In genomic region chr9:43144206-43144810, GRCm38 (mm10) we compare ENCODE assay signal across 15 mouse cellular contexts. TPM values are rescaled to one million over a fixed set of nuclear protein-coding genes. Genes with fewer than 3 reads are reported as not detected.
DNase-seq lines count a peak whose midpoint lies in the region; ATAC-seq and TF ChIP-seq lines count a peak whose summit lies in the region.
"Had no signal": no experiment of that assay in that cellular context is flagged by ENCODE, and none has a peak within 500 bp of the region (broad histone marks: within the 10 kb centered on the region; RNA-seq: fewer than 3 reads in every experiment).

No protein-coding gene starts in this region.

- no peak overlapping the region for H3K4me2 ChIP-seq in embryonic facial prominence, embryonic 11.5 days (ENCODE audit: low read depth, low read length)
- H3K4me2 ChIP-seq: limb, embryonic 15.5 days; neural tube, embryonic 13.5 days had no signal

- TF ChIP-seq CTCF in layer of hippocampus, adult 2 months (conservative IDR thresholded peaks at IDR 0.05), result peak; percentile 62

- 70% methylated on average over 12 of the region's 12 CpGs for WGBS in embryonic facial prominence, embryonic 11.5 days
- 77% methylated on average over 12 of the region's 12 CpGs for WGBS in embryonic facial prominence, embryonic 10.5 days

- no peaks in the 10 kb centered on the region for H3K27me3 ChIP-seq in embryonic facial prominence, embryonic 11.5 days (ENCODE audit: control insufficient read depth, insufficient read depth, low read length)
- 0 out of 2 replicates have a peak, but pooled peaks cover under 1% of the 10 kb centered on the region for H3K27me3 ChIP-seq in embryonic facial prominence, embryonic 10.5 days (replicated peaks; ENCODE audit: low read depth, poor library complexity, severe bottlenecking)
- H3K27me3 ChIP-seq: limb, embryonic 15.5 days; neural tube, embryonic 13.5 days had no signal

- no peaks in the 10 kb centered on the region for H3K9me3 ChIP-seq in embryonic facial prominence, embryonic 11.5 days (replicated peaks; ENCODE audit: control insufficient read depth, low read length)
- no peaks in the 10 kb centered on the region for H3K9me3 ChIP-seq in embryonic facial prominence, embryonic 10.5 days
- H3K9me3 ChIP-seq: forebrain, embryonic 10.5 days; limb, embryonic 15.5 days; neural tube, embryonic 13.5 days had no signal

- H3K9ac ChIP-seq in embryonic facial prominence, embryonic 11.5 days (replicated peaks; ENCODE audit: low read length), result no peak overlapping the region
- H3K9ac ChIP-seq: limb, embryonic 15.5 days; neural tube, embryonic 13.5 days had no signal

- no peak for ATAC-seq in embryonic facial prominence, embryonic 11.5 days (replicated peaks; ENCODE audit: insufficient number of reproducible peaks, low FRiP score, low TSS enrichment, low read depth)
- ATAC-seq in megakaryocyte-erythroid progenitor cell, adult 5-6 weeks (replicated peaks; ENCODE audit: low FRiP score, low TSS enrichment, poor library complexity, severe bottlenecking), result no peak
- ATAC-seq: activated CD4-positive, CD25-positive, alpha-beta regulatory T cell, adult 4 months had no signal

- no peaks in the 10 kb centered on the region for H3K4me1 ChIP-seq in embryonic facial prominence, embryonic 11.5 days (ENCODE audit: control insufficient read depth, insufficient read depth, low read length)
- peaks cover 10% of the 10 kb centered on the region for H3K4me1 ChIP-seq in embryonic facial prominence, embryonic 10.5 days
- H3K4me1 ChIP-seq: limb, embryonic 15.5 days; neural tube, embryonic 13.5 days had no signal

- H3K36me3 ChIP-seq in embryonic facial prominence, embryonic 11.5 days (replicated peaks; ENCODE audit: control insufficient read depth, insufficient read depth, low read depth, low read length), result no peaks in the 10 kb centered on the region
- H3K36me3 ChIP-seq in embryonic facial prominence, embryonic 10.5 days (replicated peaks), result no peaks in the 10 kb centered on the region
- H3K36me3 ChIP-seq: forebrain, embryonic 10.5 days; limb, embryonic 15.5 days; neural tube, embryonic 13.5 days had no signal

- H3K4me3 ChIP-seq in embryonic facial prominence, embryonic 11.5 days (ENCODE audit: low read depth, low read length), result no peak overlapping the region
- H3K4me3 ChIP-seq in embryonic facial prominence, embryonic 10.5 days, result no peak overlapping the region
- H3K4me3 ChIP-seq in layer of hippocampus, adult 2 months, result no peak overlapping the region
- H3K4me3 ChIP-seq: forebrain, embryonic 10.5 days; limb, embryonic 15.5 days; neural tube, embryonic 13.5 days had no signal

- no peak overlapping the region for H3K27ac ChIP-seq in embryonic facial prominence, embryonic 11.5 days (replicated peaks; ENCODE audit: low read depth, low read length)
- H3K27ac ChIP-seq in embryonic facial prominence, embryonic 10.5 days (replicated peaks), result no peak overlapping the region
- H3K27ac ChIP-seq in layer of hippocampus, adult 2 months, result no peak overlapping the region
- H3K27ac ChIP-seq: forebrain, embryonic 10.5 days; limb, embryonic 15.5 days; neural tube, embryonic 13.5 days had no signal

- peak; percentile 27 for DNase-seq in embryonic facial prominence, embryonic 11.5 days (ENCODE audit: low spot score)
- no peak for DNase-seq in embryonic facial prominence, embryonic 10.5 days (ENCODE audit: low spot score)
- no peak for DNase-seq in layer of hippocampus, adult 2 months (ENCODE audit: low spot score in 2 of 2)
- no peak for DNase-seq in layer of hippocampus, adult 11-12 months (ENCODE audit: low spot score)
- DNase-seq in 416B (ENCODE audit: low read depth) (peak; percentile 14), adipocyte (ENCODE audit: low spot score) (peak; percentile 18)
- no peak for DNase-seq in thymus, postnatal 25 days
- DNase-seq: B cell, adult 2 months; gastrocnemius, postnatal 36 days; right cerebral cortex, postnatal 25 days had no signal

RNA-seq across cellular contexts. Expression of gene Tmem136, which starts 27.9 kb away (rescaled TPM):
- 13.6 and 13.9 TPM in 2 replicates for polyA plus RNA-seq in embryonic facial prominence, embryonic 11.5 days (2014; fragmentation: Nextera tagmentation; extraction: Ambion mirVana)
- polyA plus RNA-seq in embryonic facial prominence, embryonic 10.5 days (2016; fragmentation: Nextera tagmentation; extraction: Ambion mirVana), result 11.8 and 12.0 TPM in 2 replicates
- total RNA-seq in layer of hippocampus, adult 2 months (2021), result 10 to 100 TPM; 23.5 to 25.5 TPM
- total RNA-seq in megakaryocyte-erythroid progenitor cell, adult 5-6 weeks (2014; fragmentation: Nextera tagmentation), result 0.76 TPM in 1 of 2 replicates, not detected in the other
- total RNA-seq in megakaryocyte-erythroid progenitor cell, adult 5-6 weeks (2017), result 3.4 TPM in 1 of 2 replicates, not detected in the other

RNA-seq across cellular contexts. Expression of gene Arhgef12, which starts 37.3 kb away (rescaled TPM):
- polyA plus RNA-seq in embryonic facial prominence, embryonic 11.5 days (2014; fragmentation: Nextera tagmentation; extraction: Ambion mirVana), result 8.2 and 10.5 TPM in 2 replicates
- 9.1 and 9.3 TPM in 2 replicates for polyA plus RNA-seq in embryonic facial prominence, embryonic 10.5 days (2016; fragmentation: Nextera tagmentation; extraction: Ambion mirVana)
- 100 to 1,000 TPM; 146 to 162 TPM for total RNA-seq in layer of hippocampus, adult 2 months (2021)
- total RNA-seq in megakaryocyte-erythroid progenitor cell, adult 5-6 weeks (2014; fragmentation: Nextera tagmentation), result 23.4 and 34.6 TPM in 2 replicates
- 17.3 and 18.5 TPM in 2 replicates for total RNA-seq in megakaryocyte-erythroid progenitor cell, adult 5-6 weeks (2017)

Comparison
In these comparisons a context has a peak if more than half of its experiments do, and no peak if none do; other contexts are left out.
1. DNase-seq: peak in embryonic facial prominence, embryonic 11.5 days (single experiment), 416B (single experiment) and adipocyte (single experiment); none in embryonic facial prominence, embryonic 10.5 days (single experiment), layer of hippocampus, adult 2 months (0 of 2), layer of hippocampus, adult 11-12 months (single experiment) and thymus, postnatal 25 days (single experiment).
2. RNA of gene Tmem136, which starts 27.9 kb away (total RNA-seq): 23.5 to 25.5 TPM in layer of hippocampus, adult 2 months; 0.76 to 3.4 TPM in megakaryocyte-erythroid progenitor cell, adult 5-6 weeks; every median in the first group is over 4 times any median in the second.
3. RNA of gene Arhgef12, which starts 37.3 kb away (total RNA-seq): 146 to 162 TPM in layer of hippocampus, adult 2 months; 17.3 to 34.6 TPM in megakaryocyte-erythroid progenitor cell, adult 5-6 weeks; every median in the first group is over 4 times any median in the second.